Mouse (Mus musculus) liver, embryonic 11.5 days (tissue): ENCODE data around the gene Msi2. TPM values are rescaled to one million over a fixed set of nuclear protein-coding genes. Genes with fewer than 3 reads are reported as not detected.
A peak's percentile ranks its signal among the peaks of the same experiment; 100 is the strongest.

Source experiments
- ATAC-seq: fragments of 200-750 bp; cut with Nextera tagmentation; replicated peaks from 2 replicates; pipeline ENCODE4 v1.8.0; 2017; ENCODE audit warnings: moderate number of reproducible peaks, mild to moderate bottlenecking, moderate TSS enrichment, moderate library complexity; ENCODE audit not compliant: low FRiP score
- DNase-seq: peaks from one replicate; pipeline ENCODE4 v3.0.0-alpha.2; 2017; ENCODE audit warnings: low spot score
- H3K27ac ChIP-seq: fragments of 300-500 bp; sonication (generic); 2 replicates; pipeline ENCODE4 v1.5.1; 2014; ENCODE audit warnings: mild to moderate bottlenecking, low read depth, low read length, control low read depth
- H3K27me3 ChIP-seq: fragments of 300-500 bp; sonication (generic); replicated peaks from 2 replicates; pipeline ENCODE4 v1.6.1; 2014; ENCODE audit warnings: low read length, mixed read lengths; ENCODE audit not compliant: control insufficient read depth, insufficient read depth
- H3K36me3 ChIP-seq: fragments of 300-500 bp; sonication (generic); 2 replicates; pipeline ENCODE4 v1.6.1; 2014; ENCODE audit warnings: mild to moderate bottlenecking, low read length, moderate library complexity, mixed read lengths; ENCODE audit not compliant: control insufficient read depth, insufficient read depth
- H3K4me1 ChIP-seq: fragments of 300-500 bp; sonication (generic); replicated peaks from 2 replicates; pipeline ENCODE4 v1.6.1; 2014; ENCODE audit warnings: low read length, mixed read lengths; ENCODE audit not compliant: control insufficient read depth, insufficient read depth
- H3K4me2 ChIP-seq: fragments of 300-500 bp; sonication (generic); 2 replicates; pipeline ENCODE4 v1.6.1; 2014; ENCODE audit warnings: mild to moderate bottlenecking, control low read depth, moderate library complexity
- H3K4me3 ChIP-seq: fragments of 300-500 bp; sonication (generic); 2 replicates; pipeline ENCODE4 v1.5.1; 2014; ENCODE audit warnings: low read depth, low read length, control low read depth
- H3K9ac ChIP-seq: fragments of 300-500 bp; sonication (generic); 2 replicates; pipeline ENCODE4 v1.6.1; 2014; ENCODE audit warnings: low read depth, low read length, control low read depth
- H3K9me3 ChIP-seq: fragments of 300-500 bp; sonication (generic); 2 replicates; pipeline ENCODE4 v1.6.1; 2016; ENCODE audit warnings: low read length, inconsistent platforms, mixed read lengths; ENCODE audit not compliant: control insufficient read depth
- WGBS: fragments of 180-500 bp; shearing (Covaris S2); extraction: QIAGEN DNeasy Blood & Tissue Kit; methylation state at CpG from one replicate; pipeline ENCODE4 v1.1.7; 2014; 5-methylcytosine and 5-hydroxymethylcytosine counted together
- polyA plus RNA-seq: library from polyadenylated mRNA; unstranded; fragments of >200 nt; fragmentation: Nextera tagmentation; extraction: Ambion mirVana; gene quantifications from 2 replicates; pipeline ENCODE4 v1.2.1, GENCODE M21; 2014

Gene Msi2
- polyA plus RNA-seq, 1 experiment from 2014 or later, result 8.2 TPM

DNA sequence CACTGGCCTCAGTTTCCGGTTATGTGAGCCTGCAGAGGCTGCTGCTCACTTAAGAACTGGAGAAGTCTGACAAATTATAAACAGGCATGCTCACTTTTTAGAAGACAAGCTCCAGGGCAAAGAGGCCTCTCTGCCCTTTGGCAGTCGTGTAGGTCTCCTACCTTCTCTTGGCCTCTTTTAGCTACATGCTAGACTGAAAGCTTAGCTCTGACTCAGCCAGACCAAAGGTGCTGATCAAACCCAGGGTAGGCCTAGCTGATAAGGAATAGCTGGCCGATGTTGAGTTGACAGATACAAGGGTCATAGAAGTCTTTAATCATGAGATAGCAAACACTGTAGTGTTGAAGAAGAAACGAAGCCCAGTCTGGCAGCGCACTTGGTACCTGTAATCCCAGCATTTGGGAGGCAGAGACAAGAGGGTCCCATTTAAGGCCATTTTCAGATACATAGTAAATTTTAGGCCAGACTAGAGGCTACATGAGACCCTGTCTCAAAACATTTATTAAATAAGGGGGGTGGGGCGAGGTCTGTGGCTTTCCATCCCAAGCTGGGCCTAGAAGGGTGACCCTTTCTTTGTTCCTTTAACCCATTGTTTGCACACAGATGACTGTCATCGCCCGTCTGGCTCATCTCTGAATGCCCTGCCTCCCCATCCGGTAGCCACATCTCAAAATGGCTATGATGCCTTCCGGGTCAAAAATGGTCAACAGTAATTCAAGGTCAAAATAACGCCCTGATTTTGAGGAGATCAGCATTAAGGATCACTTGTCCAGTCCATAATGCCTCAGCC is 164.6 kb downstream of the Msi2 start:
- H3K4me2 ChIP-seq, result peak overlapping the region; percentile 26
- 52% methylated on average over 11 of the region's 11 CpGs for WGBS
- DNase-seq (no peak), ATAC-seq (peak; percentile 83)
- H3K9ac ChIP-seq, result no peak overlapping the region
- no peak overlapping the region for H3K4me3 ChIP-seq
- no peaks in the 10 kb centered on the region for H3K9me3 ChIP-seq
- peaks cover 68% of the 10 kb centered on the region for H3K4me1 ChIP-seq
- H3K36me3 ChIP-seq, result no peaks in the 10 kb centered on the region
- H3K27ac ChIP-seq, result peak overlapping the region; percentile 76
- no peaks in the 10 kb centered on the region for H3K27me3 ChIP-seq

DNA sequence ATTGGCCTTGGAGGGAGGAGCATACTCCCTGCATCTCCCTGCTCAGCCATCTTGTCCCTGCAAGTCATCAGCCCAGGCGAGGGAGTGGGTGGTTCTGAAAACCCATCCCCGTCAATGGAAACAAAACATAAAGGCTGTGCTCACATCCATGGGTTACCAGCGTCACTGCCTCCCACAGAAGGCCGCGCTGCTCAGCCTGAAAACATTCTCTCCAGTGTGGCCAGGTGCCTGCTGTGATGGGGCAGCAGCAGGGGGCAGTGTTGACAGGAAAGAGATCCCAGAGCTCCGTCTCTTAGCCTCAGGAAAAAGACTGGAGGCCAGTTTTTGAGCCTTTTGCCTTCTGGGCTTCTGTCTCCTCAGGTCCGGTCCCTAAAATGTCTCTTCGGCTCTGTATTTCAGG is 165.3 kb downstream of the Msi2 start:
- Histone ChIP-seq H3K4me1 (peaks cover 65% of the 10 kb centered on the region), H3K27me3 (no peaks in the 10 kb centered on the region), H3K9ac (no peak overlapping the region), H3K9me3 (no peaks in the 10 kb centered on the region), H3K27ac (peak overlapping the region; percentile 76), H3K4me3 (no peak overlapping the region), H3K4me2 (peak overlapping the region; percentile 26), H3K36me3 (no peaks in the 10 kb centered on the region)
- no peak; the same call in 1 of the 2 replicates for ATAC-seq
- 51% methylated on average over 8 of the region's 8 CpGs for WGBS
- peak; percentile 58 for DNase-seq

DNA sequence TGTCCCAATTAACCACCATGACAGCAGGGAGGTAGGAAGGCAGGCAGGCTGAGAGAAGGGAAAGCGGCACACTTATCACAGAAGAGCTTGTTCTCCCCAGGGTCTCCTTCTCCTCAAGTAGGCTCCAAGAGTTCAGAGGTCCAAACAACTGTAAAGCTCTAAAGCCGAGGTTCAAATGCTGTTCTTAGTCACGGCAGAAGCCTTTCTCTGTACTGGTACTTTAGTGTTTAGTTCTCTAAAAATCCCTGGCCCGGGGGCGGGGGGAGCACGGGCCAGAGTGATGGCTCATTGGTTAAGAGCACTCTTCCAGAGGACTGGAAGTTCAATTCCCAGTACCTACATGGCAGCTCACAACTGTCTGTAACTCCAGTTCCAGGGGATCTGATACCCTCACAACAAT is 165.9 kb downstream of the Msi2 start:
- no peak overlapping the region for H3K9ac ChIP-seq
- peaks cover 59% of the 10 kb centered on the region for H3K4me1 ChIP-seq
- 80% methylated on average over 6 of the region's 6 CpGs for WGBS
- H3K9me3 ChIP-seq, result no peaks in the 10 kb centered on the region
- no peak for ATAC-seq
- H3K36me3 ChIP-seq, result no peaks in the 10 kb centered on the region
- no peak overlapping the region for H3K27ac ChIP-seq
- no peak for DNase-seq
- H3K4me2 ChIP-seq, result no peak overlapping the region
- no peak overlapping the region for H3K4me3 ChIP-seq
- no peaks in the 10 kb centered on the region for H3K27me3 ChIP-seq

DNA sequence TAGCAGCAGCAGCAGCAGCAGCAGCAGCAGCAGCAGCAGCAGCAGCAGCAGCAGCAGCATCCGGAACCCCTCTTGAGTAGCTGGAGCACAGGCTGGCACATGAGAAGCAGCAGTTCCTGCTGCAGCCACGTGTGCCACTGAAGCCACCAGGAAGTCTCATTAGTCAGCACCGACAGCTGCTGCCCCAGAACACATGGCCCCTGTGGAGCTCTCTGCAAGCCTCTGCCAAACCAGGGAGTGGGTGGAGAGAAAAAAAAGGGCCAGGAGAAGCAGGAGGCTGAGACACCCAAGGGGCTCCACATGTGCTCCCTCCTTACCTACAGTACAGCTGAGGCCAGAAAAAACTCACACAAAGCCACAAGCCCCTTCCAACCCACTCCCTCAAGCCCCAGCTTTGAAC is 167.3 kb downstream of the Msi2 start:
- Histone ChIP-seq H3K27me3 (no peaks in the 10 kb centered on the region), H3K9me3 (no peaks in the 10 kb centered on the region), H3K27ac (peak overlapping the region; percentile 57), H3K4me3 (no peak overlapping the region), H3K36me3 (no peaks in the 10 kb centered on the region), H3K4me1 (peaks cover 51% of the 10 kb centered on the region), H3K9ac (no peak overlapping the region), H3K4me2 (no peak overlapping the region)
- 16% methylated on average over 3 of the region's 3 CpGs for WGBS
- no peak for ATAC-seq
- no peak for DNase-seq

- Histone ChIP-seq H3K27me3 (no peaks in the 10 kb centered on the region), H3K9ac (no peak overlapping the region), H3K4me1 (peaks cover 43% of the 10 kb centered on the region), H3K4me3 (no peak overlapping the region), H3K27ac (no peak overlapping the region), H3K9me3 (no peaks in the 10 kb centered on the region), H3K4me2 (no peak overlapping the region), H3K36me3 (no peaks in the 10 kb centered on the region)
- no peak for ATAC-seq
- DNase-seq, result no peak
- WGBS, result 64% methylated on average over 6 of the region's 6 CpGs
Measured at GRCm38 (mm10) chr11:88550083-88550907, 168.0 kb downstream of the Msi2 start.

- WGBS, result 91% methylated on average over 13 of the region's 13 CpGs
- no peaks in the 10 kb centered on the region for H3K27me3 ChIP-seq
- peaks cover 35% of the 10 kb centered on the region for H3K4me1 ChIP-seq
- no peak overlapping the region for H3K4me3 ChIP-seq
- no peaks in the 10 kb centered on the region for H3K36me3 ChIP-seq
- ATAC-seq (no peak), DNase-seq (no peak)
- H3K9me3 ChIP-seq, result no peaks in the 10 kb centered on the region
- H3K27ac ChIP-seq, result no peak overlapping the region
- no peak overlapping the region for H3K4me2 ChIP-seq
- no peak overlapping the region for H3K9ac ChIP-seq
Measured at GRCm38 (mm10) chr11:88549529-88549900, 168.8 kb downstream of the Msi2 start.

DNA sequence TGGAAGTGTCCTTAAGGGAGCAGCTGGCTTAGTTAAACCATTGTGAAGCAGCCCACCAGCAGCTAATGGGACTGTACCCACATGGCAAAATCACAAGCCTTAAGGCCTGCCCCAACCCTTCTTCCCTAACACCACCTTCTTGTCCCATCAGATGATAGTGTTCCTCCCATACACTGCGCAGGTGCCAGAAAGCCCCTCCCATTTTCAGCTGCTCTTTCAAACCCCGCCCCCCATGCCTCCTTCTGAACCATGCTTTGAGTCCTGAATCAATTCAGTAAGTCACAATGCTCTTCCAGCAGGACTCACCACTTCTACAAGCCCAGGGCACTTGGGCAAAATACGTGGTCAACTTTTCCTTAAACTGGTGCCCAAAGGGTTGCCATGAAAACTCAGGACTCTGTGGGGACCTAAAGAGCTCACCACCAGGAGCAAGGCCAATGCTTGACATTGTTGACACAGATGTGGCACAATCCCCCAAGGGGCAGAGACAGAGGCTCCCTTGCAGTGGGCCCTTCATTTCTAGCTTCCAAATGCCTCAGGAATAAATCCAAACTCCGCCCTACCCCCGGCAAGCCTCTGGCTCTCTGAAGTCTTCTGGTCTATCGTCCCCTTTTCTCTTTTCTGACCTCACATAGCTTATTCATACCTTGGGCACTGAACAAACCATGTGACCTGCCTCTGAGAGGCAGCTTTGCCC is 169.3 kb downstream of the Msi2 start:
- H3K9me3 ChIP-seq, result no peaks in the 10 kb centered on the region
- no peak overlapping the region for H3K4me2 ChIP-seq
- H3K36me3 ChIP-seq, result no peaks in the 10 kb centered on the region
- no peak overlapping the region for H3K27ac ChIP-seq
- no peaks in the 10 kb centered on the region for H3K27me3 ChIP-seq
- 88% methylated on average over 6 of the region's 6 CpGs for WGBS
- no peak overlapping the region for H3K9ac ChIP-seq
- no peak for ATAC-seq
- no peak for DNase-seq
- no peak overlapping the region for H3K4me3 ChIP-seq
- peaks cover 30% of the 10 kb centered on the region for H3K4me1 ChIP-seq

DNA sequence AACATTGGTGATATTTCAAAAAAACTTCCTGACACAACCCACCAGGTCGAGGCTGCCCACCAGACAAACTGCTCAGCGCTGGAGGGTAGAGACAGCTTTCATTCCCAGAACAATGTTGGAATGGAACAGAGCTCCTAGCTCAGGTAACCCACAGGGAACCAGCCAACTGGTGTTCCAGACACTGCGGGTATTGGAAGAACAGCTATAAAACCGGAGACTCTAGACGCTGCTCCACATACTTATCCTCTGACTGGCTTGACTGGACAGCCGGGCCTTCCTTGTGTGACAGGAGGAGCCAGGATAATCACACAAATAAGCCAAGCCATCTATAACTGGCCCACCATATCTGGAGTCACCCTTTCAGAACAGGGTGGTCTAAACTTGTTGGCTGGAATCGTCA is 169.9 kb downstream of the Msi2 start:
- ATAC-seq (no peak), DNase-seq (no peak)
- Histone ChIP-seq H3K9ac (no peak overlapping the region), H3K4me2 (no peak overlapping the region), H3K36me3 (no peaks in the 10 kb centered on the region), H3K4me1 (peaks cover 25% of the 10 kb centered on the region), H3K27ac (no peak overlapping the region), H3K27me3 (no peaks in the 10 kb centered on the region), H3K9me3 (no peaks in the 10 kb centered on the region), H3K4me3 (no peak overlapping the region)
- 79% methylated on average over 7 of the region's 7 CpGs for WGBS
